Mouse (Mus musculus) liver, embryonic 14.5 days (tissue): Measurements from ENCODE around the gene Rfxank.

Experiments used
- CTCF ChIP-seq: IDR thresholded peaks from 2 replicates; pipeline ENCODE4 v1.5.1; 2016; ENCODE audit warnings: antibody characterized with exemption, low read depth, control low read depth
- EP300 ChIP-seq: IDR thresholded peaks from 2 replicates; pipeline ENCODE4 v1.6.1; 2016; ENCODE audit warnings: antibody characterized with exemption, low read depth

DNA sequence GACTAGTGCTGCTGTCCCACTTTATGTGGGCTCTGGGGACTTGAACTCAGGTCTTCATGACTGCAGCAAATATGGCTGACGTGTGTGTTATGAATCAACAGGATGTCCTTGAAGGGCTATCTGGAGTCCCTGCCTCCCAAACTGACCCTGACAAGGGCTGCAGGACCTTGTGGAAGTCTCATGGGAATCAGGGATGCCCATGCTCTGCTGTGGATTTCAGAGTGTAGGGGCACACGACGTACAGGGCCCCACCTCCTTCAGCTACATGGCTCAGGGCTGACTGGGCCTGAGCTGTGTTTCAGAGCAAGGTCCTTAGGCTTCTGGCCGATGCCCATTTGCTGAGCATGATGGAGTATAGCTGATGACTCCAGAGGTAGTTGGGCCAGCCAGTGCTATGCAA, 44.2 kb upstream of the Rfxank start:
- TF ChIP-seq CTCF (no peak), EP300 (no peak)
